ENCODE assay signal across 9 mouse cellular contexts in the genomic region with DNA sequence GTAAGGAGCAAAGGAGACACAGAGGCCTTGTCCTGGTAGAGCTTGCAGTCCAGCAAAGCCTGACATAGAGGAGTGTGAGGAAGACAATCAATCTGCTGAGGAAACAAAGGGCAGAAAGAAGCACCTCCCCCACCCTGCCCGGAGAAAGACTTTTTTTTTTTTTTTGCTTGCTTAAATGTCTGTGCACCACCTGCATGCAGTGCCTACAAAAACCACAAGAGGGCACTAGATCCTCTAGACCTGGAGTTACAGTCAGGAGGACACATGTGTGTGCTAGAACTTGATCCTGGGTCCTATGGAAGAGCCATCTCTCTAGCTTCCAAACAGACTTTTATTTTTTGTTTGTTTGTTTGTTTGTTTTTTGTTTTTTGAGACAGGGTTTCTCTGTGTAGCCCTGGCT. TPM values are rescaled to one million over a fixed set of nuclear protein-coding genes. Genes with fewer than 3 reads are reported as not detected.
DNase-seq lines count a peak whose midpoint lies in the region; ATAC-seq and TF ChIP-seq lines count a peak whose summit lies in the region.
"Had no signal": no experiment of that assay in that cellular context is flagged by ENCODE, and none has a peak within 500 bp of the region (broad histone marks: within the 10 kb centered on the region; RNA-seq: fewer than 3 reads in every experiment).

No protein-coding gene starts in this region.

- no peaks in the 10 kb centered on the region for H3K27me3 ChIP-seq in limb, embryonic 14.5 days (ENCODE audit: control insufficient read depth, insufficient read depth, low read length)

- no peak overlapping the region for H3K4me3 ChIP-seq in limb, embryonic 14.5 days (replicated peaks; ENCODE audit: low read length)

- intact Hi-C loops in left cerebral cortex, postnatal 14 days (cut with DNase I): loop anchor here (5.0 kb wide), 1 partner anchor 107 kb away; a partner anchor contains a TSS

- peak; percentile 45 for DNase-seq in cerebellum, adult 8-10 months
- DNase-seq in cerebellum, adult 11-12 months: no peak
- DNase-seq in left cerebral cortex, postnatal 14 days (ENCODE audit: low spot score in 2 of 2): peak; percentile 60 to 77
- no peak for DNase-seq in left cerebral cortex, adult 11 months (ENCODE audit: low spot score)
- peak; percentile 70 for DNase-seq in brain, embryonic 14.5 days (ENCODE audit: low read depth)
- peak; percentile 48 for DNase-seq in limb, embryonic 14.5 days (ENCODE audit: low spot score)
- peak; percentile 79 to 92 for DNase-seq in spleen, postnatal 4 days (ENCODE audit: low spot score in 2 of 2)

- no peak for TF ChIP-seq POLR2A in brain, embryonic 14.5 days (IDR thresholded peaks at IDR 0.05; ENCODE audit: borderline replicate concordance, extremely low read depth, insufficient read depth, insufficient read length, poor library complexity, severe bottlenecking)
- TF ChIP-seq POLR2A in limb, embryonic 14.5 days (IDR thresholded peaks at IDR 0.05; ENCODE audit: borderline replicate concordance, extremely low read depth, insufficient read depth, insufficient read length): no peak

- peaks cover 10% of the 10 kb centered on the region; the same call in 1 of the 2 replicates for H3K4me1 ChIP-seq in limb, embryonic 14.5 days (ENCODE audit: control insufficient read depth, insufficient read depth, low read length)

- WGBS in limb, embryonic 14.5 days: 45% methylated on average over 1 of the region's 1 CpGs

- no peaks in the 10 kb centered on the region for H3K9me3 ChIP-seq in limb, embryonic 14.5 days (ENCODE audit: control insufficient read depth, low read length)

- no peaks in the 10 kb centered on the region for H3K36me3 ChIP-seq in limb, embryonic 14.5 days (ENCODE audit: control insufficient read depth, insufficient read depth, low read length)

- peak; percentile 55; the same call in 1 of the 2 replicates for TF ChIP-seq CTCF in brain, embryonic 14.5 days (IDR thresholded peaks at IDR 0.05; ENCODE audit: borderline replicate concordance, extremely low read depth, insufficient read depth, insufficient read length)

- H3K9ac ChIP-seq in limb, embryonic 14.5 days (ENCODE audit: low read depth, low read length, severe bottlenecking): no peak overlapping the region

- no peak for ATAC-seq in limb, embryonic 14.5 days (ENCODE audit: low FRiP score, low read depth)
- ATAC-seq in megakaryocyte, adult 5-6 weeks (ENCODE audit: poor library complexity, severe bottlenecking): no peak

- H3K4me2 ChIP-seq in limb, embryonic 14.5 days (replicated peaks; ENCODE audit: low read depth, low read length, severe bottlenecking): no peak overlapping the region

- no peak overlapping the region for H3K27ac ChIP-seq in limb, embryonic 14.5 days (replicated peaks; ENCODE audit: low read depth, low read length)

RNA-seq across cellular contexts. Expression of a gene that starts 3.4 kb away (rescaled TPM):
- total RNA-seq in left cerebral cortex, postnatal 14 days (2021): 100 to 1,000 TPM; 180 to 196 TPM
- polyA plus RNA-seq in brain, embryonic 14.5 days (2012; rRNA removed): 116 and 130 TPM in 2 replicates
- 72.1 and 84.0 TPM in 2 replicates for polyA plus RNA-seq in limb, embryonic 14.5 days (2012; rRNA removed)
- polyA plus RNA-seq in limb, embryonic 14.5 days (2014; fragmentation: Nextera tagmentation; extraction: Ambion mirVana): 21.0 and 23.1 TPM in 2 replicates
- 24.9 and 26.9 TPM in 2 replicates for total RNA-seq in megakaryocyte, adult 5-6 weeks (2015)
- 25.5 and 25.7 TPM in 2 replicates for total RNA-seq in megakaryocyte, adult 5-6 weeks (2017)

RNA-seq across cellular contexts. Expression of a gene that starts 15.1 kb away (rescaled TPM):
- total RNA-seq in left cerebral cortex, postnatal 14 days (2021): 10 to 100 TPM; 66.1 to 69.5 TPM
- polyA plus RNA-seq in brain, embryonic 14.5 days (2012; rRNA removed): 74.7 and 88.3 TPM in 2 replicates
- polyA plus RNA-seq in limb, embryonic 14.5 days (2012; rRNA removed): 59.9 and 68.6 TPM in 2 replicates
- polyA plus RNA-seq in limb, embryonic 14.5 days (2014; fragmentation: Nextera tagmentation; extraction: Ambion mirVana): 52.6 and 53.5 TPM in 2 replicates
- 20.8 and 22.0 TPM in 2 replicates for total RNA-seq in megakaryocyte, adult 5-6 weeks (2015)
- 27.0 and 27.5 TPM in 2 replicates for total RNA-seq in megakaryocyte, adult 5-6 weeks (2017)

RNA-seq across cellular contexts. Expression of a gene that starts 19.7 kb away (rescaled TPM):
- total RNA-seq in left cerebral cortex, postnatal 14 days (2021): 100 to 1,000 TPM; 104 to 108 TPM
- 57.7 and 80.5 TPM in 2 replicates for polyA plus RNA-seq in brain, embryonic 14.5 days (2012; rRNA removed)
- 61.0 and 81.3 TPM in 2 replicates for polyA plus RNA-seq in limb, embryonic 14.5 days (2012; rRNA removed)
- 79.7 and 89.4 TPM in 2 replicates for polyA plus RNA-seq in limb, embryonic 14.5 days (2014; fragmentation: Nextera tagmentation; extraction: Ambion mirVana)
- total RNA-seq in megakaryocyte, adult 5-6 weeks (2015): 19.6 and 22.4 TPM in 2 replicates
- 82.8 and 90.2 TPM in 2 replicates for total RNA-seq in megakaryocyte, adult 5-6 weeks (2017)

RNA-seq across cellular contexts. Expression of a gene that starts 31.3 kb away (rescaled TPM):
- under 1 TPM; 0.59 to 0.72 TPM for total RNA-seq in left cerebral cortex, postnatal 14 days (2021)
- polyA plus RNA-seq in brain, embryonic 14.5 days (2012; rRNA removed): 0.25 and 0.56 TPM in 2 replicates
- 2.2 and 2.8 TPM in 2 replicates for polyA plus RNA-seq in limb, embryonic 14.5 days (2012; rRNA removed)
- polyA plus RNA-seq in limb, embryonic 14.5 days (2014; fragmentation: Nextera tagmentation; extraction: Ambion mirVana): 0.25 and 0.48 TPM in 2 replicates
- total RNA-seq in megakaryocyte, adult 5-6 weeks (2015): 0.04 TPM in 1 of 2 replicates, not detected in the other
- not detected in 2 replicates for total RNA-seq in megakaryocyte, adult 5-6 weeks (2017)
- total RNA-seq: neutrophil, adult 5-6 weeks had no signal

RNA-seq across cellular contexts. Expression of a gene that starts 51.2 kb away (rescaled TPM):
- total RNA-seq in left cerebral cortex, postnatal 14 days (2021): under 1 TPM; 0.46 to 0.63 TPM
- polyA plus RNA-seq in brain, embryonic 14.5 days (2012; rRNA removed): 5.0 and 8.2 TPM in 2 replicates
- polyA plus RNA-seq in limb, embryonic 14.5 days (2012; rRNA removed): 14.2 and 15.4 TPM in 2 replicates
- 11.8 and 11.9 TPM in 2 replicates for polyA plus RNA-seq in limb, embryonic 14.5 days (2014; fragmentation: Nextera tagmentation; extraction: Ambion mirVana)
- total RNA-seq in megakaryocyte, adult 5-6 weeks (2015): 8.7 and 12.8 TPM in 2 replicates
- total RNA-seq in megakaryocyte, adult 5-6 weeks (2017): 4.6 and 5.0 TPM in 2 replicates
- total RNA-seq: neutrophil, adult 5-6 weeks had no signal

Comparison
In these comparisons a context has a peak if more than half of its experiments do, and no peak if none do; other contexts are left out.
1. DNase-seq: peak in cerebellum, adult 8-10 months (single experiment), left cerebral cortex, postnatal 14 days (2 of 2), brain, embryonic 14.5 days (single experiment), limb, embryonic 14.5 days (single experiment) and spleen, postnatal 4 days (2 of 2); none in cerebellum, adult 11-12 months (single experiment) and left cerebral cortex, adult 11 months (single experiment).
2. RNA of a gene that starts 3.4 kb away (total RNA-seq): 180 to 196 TPM in left cerebral cortex, postnatal 14 days; 24.9 to 26.9 TPM in megakaryocyte, adult 5-6 weeks; every median in the first group is over 4 times any median in the second.